Mouse (Mus musculus) kidney, postnatal 25 days (tissue): ENCODE measurements around the gene Myh10.

Experiments
- DNase-seq, 2 experiments: peaks; one replicate each; pipeline ENCODE4 v3.0.0; 2021; ENCODE audit warnings: mixed read lengths in 2 of 2

Myh10 gene

GRCm38 (mm10) chr11:68692693-68693446, 1.5 kb downstream of the Myh10 start:
- peak; percentile 36 to 58 for DNase-seq

DNA sequence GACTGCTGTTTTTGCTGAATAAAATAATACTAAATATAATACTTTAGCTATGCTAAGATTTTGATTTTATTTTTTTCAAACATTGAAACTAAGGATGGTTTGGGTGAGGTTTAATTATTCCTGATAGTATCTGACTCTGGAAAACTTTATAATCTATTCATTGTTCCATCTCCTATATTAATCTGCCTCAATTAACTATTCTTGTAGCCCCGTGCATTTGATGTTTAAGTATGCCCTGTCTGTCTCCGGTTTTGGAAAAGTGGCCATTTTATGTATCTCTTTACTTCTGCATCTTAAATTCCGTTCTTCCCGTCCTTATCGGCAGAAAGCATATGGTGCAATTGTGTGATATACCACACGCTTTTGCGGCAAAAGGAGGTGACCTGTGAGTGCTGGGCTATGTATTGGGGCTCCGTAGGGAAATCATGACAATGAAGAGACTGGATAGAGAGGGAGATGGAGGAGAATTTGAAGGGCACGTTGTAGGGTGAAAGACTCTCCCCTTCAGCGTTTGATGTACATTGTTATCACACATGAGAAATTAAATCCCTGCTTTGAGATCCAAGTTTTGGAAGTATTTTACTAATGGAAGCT, 2.2 kb downstream of the Myh10 start:
- DNase-seq: no peak

- peak; percentile 11 to 57 for DNase-seq
Observed at GRCm38 (mm10) chr11:68702370-68702769, 11.0 kb downstream of the Myh10 start.

- DNase-seq: no peak
Observed at GRCm38 (mm10) chr11:68703360-68703759, 12.0 kb downstream of the Myh10 start.

DNA sequence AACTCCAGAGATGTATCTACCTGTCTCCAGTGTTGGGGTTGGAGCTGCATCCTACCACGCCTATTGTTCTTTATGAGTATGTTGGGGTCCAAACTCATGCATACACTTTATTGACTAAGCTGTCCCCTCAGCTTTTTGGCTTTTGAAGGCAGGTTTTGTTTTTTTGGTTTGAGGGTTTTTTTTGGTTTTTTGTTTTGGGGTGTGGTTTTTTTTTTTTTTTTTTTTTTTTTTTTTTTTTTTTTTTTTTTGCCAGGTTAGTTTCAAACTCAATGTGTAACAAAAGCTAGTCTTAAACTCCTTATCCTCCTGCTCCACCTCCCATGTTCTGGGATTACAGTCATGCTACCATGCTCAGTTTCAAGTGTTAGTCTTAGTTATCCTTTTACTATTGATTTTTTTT, 12.9 kb downstream of the Myh10 start:
- DNase-seq: no peak

- no peak for DNase-seq
Observed at GRCm38 (mm10) chr11:68704847-68705246, 13.5 kb downstream of the Myh10 start.

DNA sequence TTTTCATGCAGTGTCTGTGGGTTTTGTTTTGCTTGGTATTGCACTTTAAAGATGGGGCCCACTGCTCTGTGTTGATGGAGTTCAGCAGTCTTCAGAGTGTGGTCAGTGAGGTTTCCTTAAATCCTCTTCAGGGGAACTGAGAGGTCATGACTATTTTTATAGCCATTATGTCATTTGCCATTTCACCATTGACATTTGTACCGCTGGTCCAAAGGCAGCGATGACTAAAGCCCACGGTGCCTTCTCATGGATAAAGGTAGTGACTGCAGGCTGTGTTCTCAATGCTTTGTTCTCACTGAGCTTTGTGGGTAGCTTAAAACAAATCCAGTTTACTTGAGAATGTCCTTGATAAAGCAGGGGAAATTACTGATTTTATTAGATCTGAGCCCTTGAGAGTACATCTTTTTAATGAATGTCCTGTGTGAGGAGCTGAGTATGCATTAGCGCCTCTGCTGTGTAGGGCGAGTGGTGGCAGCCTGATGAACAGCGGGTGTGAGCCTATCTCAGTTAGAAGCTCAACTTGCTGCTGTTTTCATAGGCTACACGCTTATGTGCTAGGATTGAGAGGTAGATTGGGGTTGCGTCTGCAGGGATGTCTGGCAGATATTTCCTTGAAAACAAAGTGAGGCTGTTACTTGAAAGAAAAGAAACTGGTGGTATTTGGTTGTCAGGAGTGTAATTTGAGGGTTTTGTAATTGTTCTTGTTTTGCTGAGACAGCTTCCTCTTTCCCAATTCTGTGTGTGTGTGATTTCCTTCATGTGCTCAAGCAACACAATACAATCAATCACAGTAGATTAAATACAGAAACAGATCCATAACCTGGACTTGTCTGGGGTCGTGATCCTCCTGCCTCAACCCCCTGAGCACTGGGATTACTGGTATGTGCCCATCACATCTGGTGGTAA, 15.4 kb downstream of the Myh10 start:
- no peak for DNase-seq

DNA sequence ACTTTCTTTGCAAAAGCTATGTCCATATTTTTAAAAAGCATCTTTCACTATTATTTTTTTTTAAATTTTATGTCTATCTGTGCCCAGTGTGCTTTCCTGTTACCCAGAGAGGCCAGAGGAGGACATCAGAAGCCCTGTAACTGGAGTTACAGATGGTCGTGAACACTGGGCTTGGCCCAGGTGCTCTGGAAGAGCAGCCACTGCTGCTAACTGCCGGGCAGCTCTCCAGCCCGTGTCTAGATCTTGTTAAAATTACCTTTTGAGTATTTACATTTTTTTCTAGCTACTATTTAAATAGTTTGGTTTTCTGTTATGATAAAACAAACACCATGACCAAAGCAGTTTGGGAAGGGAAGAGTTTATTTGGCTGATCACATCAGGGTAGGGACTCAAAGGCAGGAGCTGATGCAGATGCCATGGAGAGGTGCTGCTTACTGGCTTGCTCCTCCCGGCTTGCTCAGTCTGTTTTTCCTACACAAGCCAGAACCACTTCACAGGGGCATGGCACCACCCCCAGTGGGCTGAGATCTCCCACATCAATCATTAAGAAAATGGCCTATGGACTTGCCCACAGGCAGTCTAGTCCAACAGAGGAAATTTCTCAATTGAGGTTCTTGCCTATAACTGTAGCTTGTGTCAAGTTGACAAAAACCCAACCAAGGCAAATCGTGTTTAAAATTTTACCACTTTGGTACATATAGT, 16.7 kb downstream of the Myh10 start:
- peak in 1 of 2 experiments; percentile 54 for DNase-seq

DNA sequence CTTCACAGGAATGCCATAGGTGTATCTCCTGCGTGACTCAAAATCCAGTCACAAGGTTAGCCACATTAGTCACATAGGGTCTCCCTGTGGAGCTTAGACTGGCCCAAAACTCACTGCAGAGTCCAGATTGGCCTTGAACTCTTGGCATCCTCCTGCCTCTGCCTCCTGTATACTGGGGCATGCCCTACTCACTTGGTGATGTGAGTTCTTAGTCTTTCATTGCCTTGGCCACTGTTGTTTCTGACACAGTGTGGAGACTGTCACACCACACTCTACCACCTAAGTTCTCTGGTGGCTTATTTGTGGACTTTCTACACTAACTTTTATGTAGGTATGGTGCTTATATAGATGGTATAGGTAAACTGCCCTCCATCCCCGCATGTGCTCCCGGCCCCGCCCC, 24.8 kb downstream of the Myh10 start:
- DNase-seq: no peak

DNA sequence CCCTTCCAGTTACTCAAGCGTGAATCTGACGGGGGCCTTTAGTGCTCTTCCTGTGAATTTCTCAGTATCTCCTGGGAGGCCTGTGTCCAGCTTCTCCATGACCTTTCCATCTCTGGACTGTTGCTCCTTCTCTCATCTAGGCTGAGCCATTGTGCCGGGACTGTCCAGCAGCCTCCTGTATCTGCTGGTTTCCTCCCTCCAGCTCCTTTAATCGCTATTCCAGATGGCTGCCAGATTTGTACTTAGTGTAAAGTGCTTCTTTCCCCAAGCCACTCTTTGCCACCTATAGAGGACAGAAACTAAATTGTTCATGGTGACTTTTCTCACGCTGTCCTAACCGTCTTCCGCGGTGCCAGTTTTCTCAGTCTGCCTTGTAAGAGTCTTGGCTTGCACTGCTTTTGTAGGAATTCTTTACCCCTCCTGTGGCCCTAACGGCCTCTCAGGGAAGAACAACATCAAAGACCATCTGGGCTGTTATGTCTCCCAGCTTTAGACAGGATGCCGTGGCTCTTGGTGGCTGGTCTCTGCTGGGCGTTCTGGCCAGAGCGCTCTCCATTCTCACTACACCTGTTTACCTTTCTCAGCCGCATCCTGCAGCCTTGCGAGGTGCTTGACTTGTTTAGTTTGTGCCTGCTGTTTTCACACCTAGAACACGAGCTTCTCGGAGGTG, 25.9 kb downstream of the Myh10 start:
- DNase-seq: no peak

- DNase-seq: peak; percentile 58 to 67
Observed at GRCm38 (mm10) chr11:68719096-68719648, 27.8 kb downstream of the Myh10 start.

- DNase-seq: no peak
Observed at GRCm38 (mm10) chr11:68719774-68720173, 28.4 kb downstream of the Myh10 start.

- DNase-seq: no peak
Observed at GRCm38 (mm10) chr11:68724117-68724516, 32.8 kb downstream of the Myh10 start.

- no peak for DNase-seq
Observed at GRCm38 (mm10) chr11:68728693-68729092, 37.3 kb downstream of the Myh10 start.

DNA sequence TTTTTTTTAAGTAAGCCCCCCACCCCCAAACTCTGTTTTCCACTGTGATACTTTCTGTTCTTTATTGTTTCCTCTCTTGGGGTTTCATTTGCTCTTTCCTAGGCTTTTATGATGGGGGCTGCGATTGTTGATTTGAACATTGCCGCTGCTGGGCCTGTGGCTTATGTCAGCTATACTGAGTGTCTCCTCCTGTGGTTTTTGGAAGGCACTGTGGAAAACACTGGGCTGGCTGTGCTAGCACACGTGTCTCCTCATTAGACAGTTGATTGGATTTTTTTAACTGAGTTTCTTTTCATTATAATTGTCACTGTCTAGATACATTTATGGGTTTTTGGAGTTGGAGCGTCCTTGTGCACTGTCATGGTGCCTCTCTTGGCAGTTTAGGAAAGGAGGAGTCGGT, 39.4 kb downstream of the Myh10 start:
- DNase-seq: no peak

DNA sequence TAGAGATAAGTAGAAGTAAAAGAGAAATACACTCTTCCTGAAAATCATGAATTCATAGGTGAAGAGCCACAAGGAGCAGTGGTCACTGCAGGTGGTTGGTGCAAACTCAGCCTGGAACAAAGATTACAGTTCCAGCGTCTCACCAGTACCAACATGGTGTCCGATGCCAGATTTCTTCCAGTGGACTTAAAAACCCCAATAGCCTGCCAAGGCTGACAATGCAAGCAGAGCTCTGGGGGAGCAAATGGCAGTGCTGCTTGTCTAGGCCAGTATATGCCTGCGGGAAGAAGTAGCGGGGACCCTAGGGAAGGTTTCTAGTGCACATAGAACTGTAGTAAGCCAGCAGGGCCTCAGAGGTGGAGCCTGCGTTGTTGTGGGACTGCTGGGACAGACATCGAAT, 40.7 kb downstream of the Myh10 start:
- DNase-seq: no peak

DNA sequence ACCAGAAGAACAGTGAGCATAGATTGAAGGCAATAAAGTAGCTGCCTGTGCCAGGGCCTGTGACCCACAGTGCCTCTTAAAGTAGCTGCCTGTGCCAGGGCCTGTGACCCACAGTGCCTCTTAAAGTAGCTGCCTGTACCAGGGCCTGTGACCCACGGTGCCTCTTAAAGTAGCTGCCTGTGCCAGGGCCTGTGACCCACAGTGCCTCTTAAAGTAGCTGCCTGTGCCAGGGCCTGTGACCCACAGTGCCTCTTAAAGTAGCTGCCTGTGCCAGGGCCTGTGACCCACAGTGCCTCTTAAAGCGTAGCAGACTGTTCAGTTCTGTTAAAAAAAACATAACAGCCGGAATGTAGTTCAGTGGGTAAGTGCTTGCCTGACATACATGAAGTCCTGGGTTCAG, 42.0 kb downstream of the Myh10 start:
- peak in 1 of 2 experiments; percentile 72 for DNase-seq

DNA sequence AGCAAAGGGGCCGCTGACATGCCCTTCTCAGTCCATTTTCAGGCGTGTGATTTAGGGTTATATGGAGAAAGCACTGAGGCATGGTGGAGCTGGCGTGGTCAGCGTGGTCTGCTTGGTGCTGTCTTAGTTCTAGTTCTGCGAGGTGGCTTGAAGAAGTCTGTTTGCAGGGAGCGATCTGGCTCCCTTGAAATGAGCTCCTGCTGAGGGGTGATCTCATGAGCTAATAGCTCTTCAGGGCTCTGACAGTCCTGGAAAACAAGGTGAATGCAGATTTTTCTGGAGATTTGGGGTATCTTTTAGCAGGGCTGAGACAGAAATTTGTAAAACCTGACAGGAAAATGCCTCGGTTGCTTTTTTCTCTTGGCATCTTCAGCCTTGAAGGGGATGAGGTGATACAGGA, 48.1 kb downstream of the Myh10 start:
- DNase-seq: no peak

- DNase-seq: no peak
Observed at GRCm38 (mm10) chr11:68742658-68743057, 51.3 kb downstream of the Myh10 start.

GRCm38 (mm10) chr11:68744150-68744549, 52.8 kb downstream of the Myh10 start:
- DNase-seq: no peak

DNA sequence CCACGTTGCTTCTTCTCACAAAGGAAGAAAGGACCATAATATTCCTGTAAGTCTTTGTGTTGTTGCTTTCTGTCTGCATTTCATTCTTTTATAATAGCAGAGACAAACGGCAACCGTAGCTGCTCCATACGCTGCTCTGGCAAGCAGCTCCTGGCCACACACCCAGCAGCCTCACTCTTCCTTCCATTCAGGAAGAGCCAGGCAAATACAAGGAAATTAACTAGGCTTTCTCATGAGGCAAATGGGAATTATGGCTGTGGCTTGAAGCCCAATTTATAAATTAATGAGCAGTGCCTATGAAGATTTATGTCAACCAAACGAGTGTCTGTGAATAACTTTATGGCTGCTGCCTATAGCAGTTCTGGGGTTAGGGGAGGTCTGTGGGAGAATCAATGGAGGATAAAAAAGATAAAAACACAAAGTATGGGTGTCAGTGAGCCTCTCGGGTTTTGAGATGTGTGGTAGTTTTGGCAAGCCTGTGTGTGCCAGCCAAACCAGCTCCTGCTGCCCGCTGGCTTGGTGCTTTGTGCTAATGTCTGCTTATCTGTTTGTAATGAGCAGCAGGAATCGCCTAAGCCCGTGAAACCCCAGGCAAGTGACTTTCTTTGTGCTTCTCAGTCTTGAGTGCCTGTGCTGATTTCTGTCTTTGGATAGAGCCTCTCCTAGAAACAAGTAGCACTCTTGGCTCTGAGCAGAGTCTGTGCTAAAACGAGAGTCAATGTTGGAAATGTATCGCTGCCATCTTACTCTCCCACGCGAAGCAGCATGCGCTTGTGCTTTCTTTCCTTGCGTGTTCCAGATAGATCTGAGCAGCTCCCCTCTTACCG, 54.2 kb downstream of the Myh10 start:
- no peak for DNase-seq
